ENCODE assay signal across 8 mouse cellular contexts in genomic region chr5:148928382-148929115, GRCm38 (mm10). TPM values are rescaled to one million over a fixed set of nuclear protein-coding genes. Genes with fewer than 3 reads are reported as not detected.
DNase-seq lines count a peak whose midpoint lies in the region; ATAC-seq and TF ChIP-seq lines count a peak whose summit lies in the region.

No protein-coding gene starts in this region.

- peak overlapping the region; percentile 77 for H3K4me3 ChIP-seq in ES-E14 (ENCODE audit: insufficient read depth in 1 of 2, low read depth in 1 of 2, low read length in 2 of 2, poor library complexity in 1 of 2, severe bottlenecking in 1 of 2)
- peak overlapping the region; percentile 86 for H3K4me3 ChIP-seq in forebrain, embryonic 15.5 days
- peak overlapping the region; percentile 83 for H3K4me3 ChIP-seq in liver, postnatal 0 days (ENCODE audit: low read depth, low read length)
- peak overlapping the region; percentile 71 for H3K4me3 ChIP-seq in neural tube, embryonic 13.5 days

- no peaks in the 10 kb centered on the region for H3K36me3 ChIP-seq in ES-E14 (ENCODE audit: control insufficient read depth, insufficient read depth, low read length, poor library complexity, severe bottlenecking)
- no peaks in the 10 kb centered on the region for H3K36me3 ChIP-seq in forebrain, embryonic 15.5 days
- peaks cover 4% of the 10 kb centered on the region; the same call in 1 of the 2 replicates for H3K36me3 ChIP-seq in liver, postnatal 0 days (replicated peaks; ENCODE audit: insufficient read depth, low read length)
- peaks cover 15% of the 10 kb centered on the region for H3K36me3 ChIP-seq in neural tube, embryonic 13.5 days

- intact Hi-C loops in heart, postnatal 25 days (cut with DNase I), result loop anchor here (10.0 kb wide), 1 partner anchor 256 kb away; the partner anchor contains the start of genes Hmgb1 and Uspl1

- H3K4me1 ChIP-seq in ES-E14 (ENCODE audit: control insufficient read depth in 2 of 2, insufficient read depth in 2 of 2, low read length in 2 of 2, poor library complexity in 1 of 2), result peaks cover 2 to 13% of the 10 kb centered on the region in 2 experiments; a peak in 3 of 4 replicates
- peaks cover 17% of the 10 kb centered on the region for H3K4me1 ChIP-seq in forebrain, embryonic 15.5 days
- peaks cover 16% of the 10 kb centered on the region for H3K4me1 ChIP-seq in liver, postnatal 0 days (ENCODE audit: insufficient read depth)
- H3K4me1 ChIP-seq in neural tube, embryonic 13.5 days (replicated peaks), result peaks cover 24% of the 10 kb centered on the region

- H3K4me2 ChIP-seq in forebrain, embryonic 15.5 days (replicated peaks), result peak overlapping the region; percentile 67
- peak overlapping the region; percentile 82 for H3K4me2 ChIP-seq in liver, postnatal 0 days (ENCODE audit: low read depth, low read length)
- peak overlapping the region; percentile 67 for H3K4me2 ChIP-seq in neural tube, embryonic 13.5 days

- H3K27me3 ChIP-seq in forebrain, embryonic 15.5 days, result no peaks in the 10 kb centered on the region
- no peaks in the 10 kb centered on the region for H3K27me3 ChIP-seq in liver, postnatal 0 days (ENCODE audit: insufficient read depth, low read length)
- H3K27me3 ChIP-seq in neural tube, embryonic 13.5 days, result no peaks in the 10 kb centered on the region

- TF ChIP-seq CTCF in liver, postnatal 0 days (IDR thresholded peaks at IDR 0.05; ENCODE audit: low read depth), result no peak; the same call in 1 of the 2 replicates

- ATAC-seq in forebrain, embryonic 15.5 days (replicated peaks), result peak; percentile 99
- ATAC-seq in liver, postnatal 0 days, result peak; percentile 97
- ATAC-seq in neural tube, embryonic 13.5 days (ENCODE audit: low read depth), result peak; percentile 99

- H3K9me3 ChIP-seq in ES-E14 (ENCODE audit: control insufficient read depth, insufficient read depth, low read depth, low read length), result no peaks in the 10 kb centered on the region
- no peaks in the 10 kb centered on the region for H3K9me3 ChIP-seq in forebrain, embryonic 15.5 days
- no peaks in the 10 kb centered on the region for H3K9me3 ChIP-seq in liver, postnatal 0 days (ENCODE audit: low read length)
- no peaks in the 10 kb centered on the region for H3K9me3 ChIP-seq in neural tube, embryonic 13.5 days

- in situ Hi-C loops in ES-E14 (cut with MboI; ENCODE audit: low sequenced_read_pairs in 2 of 2, unreplicated experiment in 2 of 2), result no loop called here

- WGBS in forebrain, embryonic 15.5 days, result under 1% methylated on average over 67 of the region's 69 CpGs
- under 1% methylated on average over 67 of the region's 69 CpGs for WGBS in liver, postnatal 0 days (ENCODE audit: insufficient replicate concordance)
- under 1% methylated on average over 69 of the region's 69 CpGs for WGBS in neural tube, embryonic 13.5 days

- peak; percentile 91 for DNase-seq in ES-E14 (ENCODE audit: low read depth, low spot score)
- DNase-seq in cerebellum, adult 11-12 months, result peak; percentile 93
- peak; percentile 88 for DNase-seq in heart, postnatal 25 days (ENCODE audit: low spot score)
- DNase-seq in layer of hippocampus, adult 11-12 months (ENCODE audit: low spot score), result peak; percentile 96
- DNase-seq in liver, postnatal 0 days, result peak; percentile 94
- peak; percentile 96 for DNase-seq in telencephalon, adult 2 months (ENCODE audit: low read depth, low spot score)

- H3K27ac ChIP-seq in ES-E14 (ENCODE audit: insufficient read depth, low read depth, low read length, poor library complexity, severe bottlenecking), result 0 out of 2 replicates have a peak overlapping the region, but pooled peaks have one; percentile 34
- H3K27ac ChIP-seq in forebrain, embryonic 15.5 days (replicated peaks), result peak overlapping the region; percentile 98
- H3K27ac ChIP-seq in liver, postnatal 0 days (ENCODE audit: low read depth), result peak overlapping the region; percentile 93
- peak overlapping the region; percentile 98 for H3K27ac ChIP-seq in neural tube, embryonic 13.5 days (replicated peaks)

- H3K9ac ChIP-seq in ES-E14 (ENCODE audit: insufficient read depth, low read depth, low read length, poor library complexity, severe bottlenecking), result peak overlapping the region; percentile 76
- H3K9ac ChIP-seq in forebrain, embryonic 15.5 days (replicated peaks), result peak overlapping the region; percentile 92
- peak overlapping the region; percentile 88 for H3K9ac ChIP-seq in liver, postnatal 0 days (replicated peaks)
- H3K9ac ChIP-seq in neural tube, embryonic 13.5 days, result peak overlapping the region; percentile 86

- TF ChIP-seq EP300 in liver, postnatal 0 days (IDR thresholded peaks at IDR 0.05; ENCODE audit: low read depth), result no peak

TF ChIP-seq in ES-E14, 5 proteins besides CTCF, POLR2A, EP300 and RAD21:
- TF ChIP-seq HCFC1 (IDR thresholded peaks at IDR 0.05; ENCODE audit: borderline replicate concordance, insufficient read depth, low read length) (peak; percentile 99), CHD2 (IDR thresholded peaks at IDR 0.05; ENCODE audit: low read depth, low read length) (no peak), MAFK (IDR thresholded peaks at IDR 0.05; ENCODE audit: insufficient read depth, low read depth, low read length) (peak; percentile 90)
TF ChIP-seq in ES-E14: peak in this region for 2.

RNA-seq across cellular contexts. Expression of gene Katnal1, which starts 0.6 kb away (rescaled TPM):
- 5.8 and 6.4 TPM in 2 replicates for total RNA-seq in ES-E14 (2012; rRNA removed)
- 35.0 and 36.3 TPM in 2 replicates for polyA plus RNA-seq in forebrain, embryonic 15.5 days (2015; fragmentation: Nextera tagmentation; extraction: Ambion mirVana)
- 1 to 10 TPM; 9.2 to 9.9 TPM for total RNA-seq in heart, postnatal 25 days (2021)
- polyA plus RNA-seq in liver, postnatal 0 days (2015; fragmentation: Nextera tagmentation; extraction: Ambion mirVana), result 4.3 and 4.8 TPM in 2 replicates
- 32.0 and 39.8 TPM in 2 replicates for polyA plus RNA-seq in neural tube, embryonic 13.5 days (2015; fragmentation: Nextera tagmentation; extraction: Ambion mirVana)

Comparison
In these comparisons a context has a peak if more than half of its experiments do, and no peak if none do; other contexts are left out.
1. Peak in every context shown above with its lines: DNase-seq, ATAC-seq, H3K4me3 ChIP-seq and H3K27ac ChIP-seq.
2. H3K27ac ChIP-seq: peak in every context shown above with its lines; median percentile 98 in forebrain, embryonic 15.5 days; 98 in neural tube, embryonic 13.5 days; 93 in liver, postnatal 0 days; 34 in ES-E14.